Mouse (Mus musculus) gonadal fat pad, adult 2 months (tissue): ENCODE measurements around the gene Tmem170. TPM values are rescaled to one million over a fixed set of nuclear protein-coding genes. Genes with fewer than 3 reads are reported as not detected.
"Not testable (repeated sequence)": the region's sequence is repeated elsewhere in the genome, so short reads cannot be mapped to it uniquely, and the experiment has no call there.

Experiments used
- DNase-seq: peaks from one replicate; pipeline ENCODE4 v3.0.0-alpha.2; 2012; ENCODE audit warnings: low read depth
- polyA plus RNA-seq: library from polyadenylated mRNA; depleted of rRNA; stranded (reverse); fragments of >200 nt; gene quantifications from 2 replicates; pipeline ENCODE4 v1.2.3, GENCODE M21; 2012

Gene Tmem170
- polyA plus RNA-seq, 1 experiment = 5.2 TPM

DNA sequence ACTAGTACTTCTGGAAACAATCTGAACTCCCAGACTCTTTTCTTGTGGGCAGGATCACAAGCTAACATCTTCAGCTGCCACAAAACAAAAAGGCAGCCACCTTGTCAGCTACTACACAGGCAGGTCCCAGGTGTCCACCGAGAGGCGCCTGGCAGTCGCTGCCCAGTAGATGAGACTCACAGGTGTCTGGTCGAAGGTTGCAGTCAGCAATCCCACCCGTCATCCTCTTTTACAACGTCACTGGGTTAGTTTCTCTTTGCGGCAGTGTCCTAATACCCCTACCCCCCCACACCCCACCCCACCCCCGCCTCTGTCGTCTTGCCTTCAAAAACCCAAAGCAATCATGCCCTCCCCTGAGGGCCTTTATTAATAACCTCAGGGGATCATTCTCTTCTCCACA lies 792 bp downstream of the Tmem170 start:
- DNase-seq = no peak

DNA sequence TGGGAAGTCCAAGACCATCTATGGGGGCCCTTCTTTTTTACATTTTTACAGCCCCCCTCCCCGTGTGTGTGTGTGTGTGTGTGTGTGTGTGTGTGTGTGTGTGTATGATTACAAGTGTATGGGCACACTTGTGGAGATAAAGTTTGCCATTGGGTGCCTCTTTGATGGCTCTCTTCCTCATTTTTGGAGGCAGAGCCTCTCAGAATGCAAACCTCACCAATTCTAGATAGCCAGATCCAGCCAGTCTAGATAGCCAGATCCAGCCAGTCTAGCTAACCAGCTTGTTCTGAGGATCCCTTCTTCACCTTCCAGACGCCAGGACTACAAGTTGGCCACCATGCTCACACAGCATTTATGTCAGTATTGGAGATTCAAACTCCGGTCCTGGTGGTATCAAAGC lies 5.3 kb downstream of the Tmem170 start:
- DNase-seq = no peak

DNA sequence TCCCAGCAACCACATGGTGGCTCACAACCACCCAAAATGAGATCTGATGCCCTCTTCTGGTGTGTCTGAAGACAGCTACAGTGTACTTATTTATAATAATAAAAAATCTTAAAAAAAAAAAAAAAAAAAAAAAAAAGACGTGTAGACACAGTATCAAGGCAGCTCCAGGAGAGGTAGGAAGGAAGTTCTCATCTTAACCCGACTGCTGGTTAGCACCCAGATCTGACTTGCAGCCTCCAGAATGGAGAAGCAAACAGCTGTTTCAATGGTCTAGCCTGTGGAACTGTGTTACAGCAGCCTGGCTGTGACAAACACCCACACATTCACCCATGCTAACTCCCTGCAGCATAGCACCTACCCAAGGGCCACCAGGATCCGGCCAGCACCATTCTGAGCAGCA lies 6.2 kb downstream of the Tmem170 start:
- no peak for DNase-seq

DNA sequence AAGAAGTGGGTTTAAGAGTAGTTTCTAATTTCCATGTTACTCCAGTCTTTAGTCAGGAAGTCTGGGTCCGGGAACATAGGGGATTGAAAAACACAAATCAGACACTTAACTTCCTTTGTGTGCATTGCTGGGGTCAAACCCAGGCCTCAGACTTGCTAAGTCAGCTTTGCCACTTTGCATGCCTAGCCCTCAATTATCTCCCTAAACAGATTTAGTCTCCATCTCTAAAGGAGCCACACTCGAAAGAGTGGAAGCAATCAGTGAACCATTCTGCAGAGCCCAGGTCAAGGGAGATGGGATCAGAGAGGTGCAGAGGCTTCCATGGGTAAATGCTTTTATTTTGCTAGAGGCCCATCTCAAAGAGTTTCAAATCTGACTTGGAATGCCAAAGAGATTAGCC lies 7.9 kb downstream of the Tmem170 start:
- no peak for DNase-seq

DNA sequence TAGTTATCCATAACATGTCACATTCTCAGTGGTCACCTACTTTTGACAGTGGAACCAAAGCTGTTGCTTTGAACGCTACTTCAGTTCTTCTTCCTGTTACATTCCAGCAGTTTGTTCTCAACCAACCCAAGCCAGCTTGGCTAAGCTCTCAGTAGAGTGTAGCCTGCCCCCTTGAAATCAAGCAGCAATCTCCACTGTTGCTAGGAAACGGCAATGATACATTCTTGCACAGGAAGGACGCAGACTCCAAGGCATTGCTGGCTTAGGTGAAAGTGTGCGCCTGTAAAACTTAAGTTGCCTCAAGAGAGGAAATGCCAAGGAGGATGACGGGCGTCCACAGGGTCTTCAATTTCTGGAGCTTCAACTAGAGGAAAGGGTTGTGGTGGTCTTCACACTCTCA lies 10.7 kb downstream of the Tmem170 start:
- DNase-seq = no peak

DNA sequence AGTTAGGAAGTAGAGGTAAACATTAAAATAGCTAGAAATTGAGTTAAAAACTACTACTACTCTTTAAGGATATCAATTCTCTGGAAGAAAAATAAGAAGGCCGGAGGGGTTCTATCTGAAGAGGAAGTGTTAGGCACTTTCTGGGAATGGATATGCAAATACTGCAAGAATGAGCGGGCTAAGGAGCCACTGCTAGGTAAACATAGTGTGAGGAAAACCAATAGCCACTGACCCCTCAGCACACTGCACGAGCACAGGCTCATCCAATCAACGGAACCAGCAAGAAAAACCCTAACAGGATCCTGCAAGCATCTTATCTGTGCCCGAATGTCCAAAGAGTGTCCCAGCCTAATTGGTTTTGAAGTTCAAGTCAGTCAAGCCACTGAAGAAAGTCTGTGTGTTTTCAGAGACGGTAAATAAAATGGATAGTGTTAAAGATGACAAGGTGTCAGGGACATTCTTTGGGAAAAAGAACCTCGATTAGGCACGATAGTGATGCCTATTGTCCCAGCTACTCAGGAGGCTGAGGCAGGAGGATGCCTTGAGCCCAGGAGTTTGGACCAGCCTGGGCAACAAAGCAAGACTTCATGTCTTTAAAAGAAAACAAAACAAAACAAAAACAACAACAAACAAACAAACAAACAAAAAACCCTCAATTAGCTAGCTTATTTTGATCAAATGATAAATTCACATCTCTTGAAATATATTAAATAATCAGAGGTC lies 11.3 kb downstream of the Tmem170 start:
- DNase-seq = no peak

DNA sequence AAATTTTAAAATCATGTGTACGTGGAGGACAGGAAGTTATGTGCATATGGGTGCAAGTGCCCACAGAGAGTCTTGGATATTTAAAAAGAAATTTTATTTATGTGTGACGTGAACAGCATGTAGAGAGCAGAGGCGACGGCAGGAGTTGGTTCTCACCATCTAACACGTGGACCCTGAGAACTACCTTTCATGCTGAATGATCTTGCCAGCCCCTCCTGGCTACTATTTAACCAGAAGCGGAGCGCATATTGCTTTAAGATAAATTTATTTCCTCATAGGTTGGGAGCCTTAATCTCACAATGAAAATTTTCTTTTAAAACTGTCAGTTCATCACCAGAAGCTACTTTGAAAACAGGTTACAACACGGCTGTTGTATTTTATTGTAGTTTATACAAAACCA lies 11.9 kb downstream of the Tmem170 start:
- no peak for DNase-seq

DNA sequence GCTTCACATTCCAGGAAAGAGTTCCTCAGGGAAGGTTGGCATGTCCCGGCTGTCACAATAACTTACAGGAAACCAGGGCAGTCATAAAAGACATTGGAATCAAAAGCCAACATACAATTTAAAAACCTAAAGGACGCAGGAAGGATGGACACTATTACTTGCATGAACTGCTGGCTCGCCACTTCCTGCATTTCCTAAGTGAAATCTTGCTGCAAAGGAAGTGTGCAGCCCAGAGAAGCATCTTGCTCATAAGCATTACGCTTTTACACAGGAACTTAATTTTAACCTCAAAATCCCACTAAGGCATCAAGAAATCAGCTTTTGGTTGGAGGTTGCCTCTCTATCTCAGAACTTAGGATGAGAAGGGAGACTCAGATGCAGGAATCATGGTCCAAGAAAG lies 13.3 kb downstream of the Tmem170 start:
- no peak for DNase-seq

DNA sequence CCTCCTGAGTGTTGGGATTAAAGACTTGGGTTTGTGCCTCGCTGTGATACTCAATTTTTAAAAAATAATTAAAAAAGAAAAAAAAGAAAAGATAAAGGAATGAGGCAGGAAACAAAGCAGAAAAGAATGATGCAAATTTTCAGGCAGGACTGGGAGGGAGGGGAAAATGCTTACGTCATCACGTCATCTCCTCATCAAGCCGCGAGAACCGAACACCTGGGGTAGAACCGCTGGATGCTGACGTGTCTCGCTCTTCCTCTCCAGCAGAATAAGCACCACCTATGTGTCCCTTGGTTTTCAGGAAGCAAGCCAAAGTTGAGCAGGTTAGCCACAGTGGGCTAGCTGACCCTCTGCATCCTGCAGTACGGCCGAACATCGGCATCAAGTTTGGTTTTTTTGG lies 20.6 kb downstream of the Tmem170 start:
- no peak for DNase-seq

DNA sequence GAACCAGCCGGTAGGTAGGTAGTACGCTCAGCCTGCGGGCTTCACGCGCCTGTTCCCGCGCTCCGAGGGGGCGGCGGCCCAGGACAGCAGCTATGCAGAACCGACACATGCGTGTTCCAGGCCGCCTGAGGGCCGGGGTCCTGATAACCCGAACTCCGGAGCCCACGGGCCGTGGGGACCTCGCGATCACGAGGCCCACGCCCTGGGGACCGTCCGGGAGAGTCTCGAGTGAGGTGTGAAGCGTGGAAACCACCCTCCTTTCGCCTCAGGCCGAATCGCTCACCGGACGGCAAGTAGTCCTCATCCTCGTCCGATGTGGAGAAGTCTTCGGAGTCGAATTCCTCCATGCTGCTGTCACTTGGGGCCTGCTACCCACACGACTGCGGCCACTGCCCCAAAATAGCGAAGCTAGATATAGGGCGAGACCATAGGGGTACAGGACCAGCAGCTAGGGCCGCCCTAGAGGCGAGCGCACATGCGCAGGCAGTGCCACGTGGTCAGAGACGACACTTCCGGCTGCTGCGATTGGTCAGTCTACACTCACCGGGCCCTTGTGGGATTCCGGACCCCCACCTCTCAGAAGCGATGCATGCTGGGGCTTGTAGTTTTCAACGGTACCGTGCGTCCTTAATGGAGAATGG lies 22.6 kb downstream of the Tmem170 start, which contains the start of gene Cfdp1:
Gene Cfdp1 (minus strand): TSS at position 431 of the 641 bp plus-strand sequence.
- DNase-seq = peak; percentile 62

DNA sequence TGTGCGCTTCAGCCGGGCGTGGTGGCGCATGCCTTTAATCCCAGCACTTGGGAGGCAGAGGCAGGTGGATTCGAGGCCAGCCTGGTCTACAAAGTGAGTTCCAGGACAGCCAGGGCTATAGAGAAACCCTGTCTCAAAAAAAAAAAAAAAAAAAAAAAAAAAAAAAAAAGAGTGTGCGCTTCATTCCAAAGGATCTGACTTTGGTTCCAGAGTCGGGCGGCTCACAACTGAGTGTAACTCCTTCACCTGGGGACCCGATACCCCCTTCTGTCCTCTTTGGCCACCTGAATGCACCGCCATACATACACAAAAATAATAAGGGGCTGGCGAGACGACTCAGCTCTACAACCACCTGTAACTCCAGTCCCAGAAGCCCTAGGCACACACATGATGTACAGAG lies 23.3 kb downstream of the Tmem170 start:
- DNase-seq = not testable (repeated sequence)

DNA sequence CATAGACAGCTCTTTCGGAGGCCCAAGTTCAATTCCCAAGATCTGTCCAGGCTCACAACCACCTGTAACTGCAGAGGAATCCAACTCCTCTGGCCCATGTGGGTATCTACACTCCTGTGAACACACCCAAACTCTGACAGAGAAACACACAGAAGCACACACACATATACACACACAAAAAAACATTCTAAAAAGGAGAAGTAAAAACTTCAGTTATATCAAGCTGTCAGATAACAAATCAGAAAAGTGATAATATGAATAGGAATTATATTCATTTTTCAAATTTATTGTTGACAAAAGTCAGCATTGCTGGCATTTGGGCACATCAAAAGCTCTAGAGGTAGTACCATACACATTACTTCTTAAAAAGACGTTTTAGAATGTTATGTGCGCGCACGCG lies 29.8 kb downstream of the Tmem170 start:
- DNase-seq = no peak

DNA sequence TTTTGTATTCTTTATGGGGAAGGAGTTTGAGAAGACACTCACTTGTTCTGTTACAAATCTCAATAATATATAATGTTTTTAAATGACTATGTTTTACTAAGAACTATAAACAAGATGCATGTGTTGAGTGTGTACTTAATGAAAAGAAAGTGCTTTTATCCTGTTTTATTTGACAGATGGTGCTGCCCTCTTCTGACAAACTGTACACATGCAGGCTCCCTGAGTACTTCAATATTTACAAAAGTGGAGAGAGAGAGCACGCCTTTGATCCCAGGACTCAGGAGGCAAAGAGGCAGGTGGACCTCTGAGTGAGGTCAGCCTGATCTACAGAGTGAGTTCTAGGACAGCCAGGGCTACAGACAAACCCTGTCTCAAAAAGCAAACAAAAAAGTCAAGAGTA lies 41.0 kb downstream of the Tmem170 start:
- no peak for DNase-seq

DNA sequence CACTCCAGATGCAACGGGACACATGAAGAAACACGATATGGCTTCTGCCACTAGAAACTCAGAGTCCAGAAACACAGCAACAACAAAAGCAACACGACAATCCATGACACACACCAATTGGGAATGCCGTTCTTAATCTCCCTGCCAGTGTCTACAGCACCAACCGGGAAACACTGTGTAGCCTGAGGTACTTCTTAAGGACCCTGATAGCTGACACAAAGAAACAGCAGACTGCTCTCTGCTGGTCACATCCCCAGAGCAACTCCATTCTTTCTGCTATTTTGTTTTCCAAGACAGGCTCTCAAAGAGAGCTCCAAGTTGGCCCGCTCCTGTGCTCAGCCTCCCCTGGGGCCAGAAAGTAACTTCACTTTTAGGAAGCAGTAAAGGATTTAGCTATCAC lies 42.5 kb downstream of the Tmem170 start:
- no peak for DNase-seq

DNA sequence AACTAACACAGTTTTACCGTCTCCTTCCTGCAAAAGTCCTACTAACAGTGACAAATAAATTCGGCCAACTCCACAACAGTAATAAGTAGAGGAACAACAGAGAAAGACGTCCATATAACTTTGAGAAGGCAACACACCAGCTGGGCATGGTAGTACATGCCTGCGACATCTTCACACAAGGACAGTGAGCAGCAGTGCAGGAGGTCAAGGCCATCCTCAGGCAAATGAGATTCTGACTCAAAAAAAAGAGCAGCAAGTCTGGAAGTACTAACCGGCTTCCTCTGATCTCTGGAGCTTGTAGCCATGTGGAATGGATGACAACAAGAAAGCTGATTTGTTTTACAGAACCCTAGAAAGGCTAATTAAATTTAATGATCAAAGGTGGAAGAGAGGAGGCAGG lies 43.6 kb downstream of the Tmem170 start:
- DNase-seq = no peak

DNA sequence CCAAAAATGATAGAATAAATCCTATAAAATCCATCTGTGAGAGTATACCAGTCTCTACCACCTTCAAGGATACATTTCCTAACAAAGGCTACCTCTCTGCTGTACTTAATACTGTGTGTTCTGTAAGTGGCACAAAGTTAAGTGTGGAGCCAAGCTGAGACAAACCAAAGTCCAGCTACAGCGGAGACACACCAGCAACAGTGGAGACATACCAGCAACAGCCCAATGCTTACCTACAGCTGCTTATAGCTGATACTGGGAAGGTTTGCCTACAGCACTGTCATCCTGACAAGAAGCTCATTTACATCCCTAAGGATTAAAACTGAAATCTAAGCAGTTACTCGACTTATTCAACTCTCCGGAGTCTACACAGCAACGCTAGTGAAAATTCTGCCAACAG lies 44.6 kb downstream of the Tmem170 start:
- no peak for DNase-seq

DNA sequence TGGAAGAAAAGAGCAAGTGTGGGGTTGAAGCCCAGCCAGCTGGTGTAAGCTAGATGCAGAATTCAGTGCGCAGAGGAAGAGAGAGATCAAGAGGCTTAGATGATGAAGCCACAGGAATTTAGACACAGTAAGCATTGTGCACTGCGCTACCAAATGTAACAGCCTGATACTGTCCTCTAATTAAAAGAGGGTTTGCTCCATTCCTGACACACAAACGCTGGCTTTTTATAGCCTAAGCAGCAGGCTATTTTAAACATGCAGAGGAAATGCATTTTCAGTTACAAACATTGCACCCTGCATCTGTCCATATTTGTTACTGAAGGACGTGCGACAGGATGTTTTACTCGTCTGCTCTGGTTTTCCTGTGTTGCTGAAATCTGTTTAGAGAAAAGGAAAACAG lies 48.0 kb downstream of the Tmem170 start:
- DNase-seq = no peak

DNA sequence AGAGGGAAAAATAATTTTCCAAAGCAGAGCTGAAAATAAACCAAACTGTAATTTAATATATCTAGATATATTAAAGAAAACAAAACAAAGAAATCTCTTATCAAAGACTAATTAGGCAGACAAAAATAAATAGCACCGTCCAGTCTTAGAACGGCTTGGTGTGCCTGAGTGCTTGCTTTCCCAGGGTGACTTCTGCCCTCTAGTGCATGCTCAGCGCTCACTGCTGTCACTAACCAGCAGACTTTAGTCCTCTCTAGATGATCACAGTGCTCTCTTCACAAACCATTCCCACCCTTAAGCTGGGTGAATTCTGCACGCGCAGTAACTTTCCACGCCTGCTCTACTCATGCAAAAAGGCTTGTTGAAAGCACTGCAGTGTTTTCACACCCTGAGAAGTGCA lies 51.3 kb downstream of the Tmem170 start:
- DNase-seq = no peak

DNA sequence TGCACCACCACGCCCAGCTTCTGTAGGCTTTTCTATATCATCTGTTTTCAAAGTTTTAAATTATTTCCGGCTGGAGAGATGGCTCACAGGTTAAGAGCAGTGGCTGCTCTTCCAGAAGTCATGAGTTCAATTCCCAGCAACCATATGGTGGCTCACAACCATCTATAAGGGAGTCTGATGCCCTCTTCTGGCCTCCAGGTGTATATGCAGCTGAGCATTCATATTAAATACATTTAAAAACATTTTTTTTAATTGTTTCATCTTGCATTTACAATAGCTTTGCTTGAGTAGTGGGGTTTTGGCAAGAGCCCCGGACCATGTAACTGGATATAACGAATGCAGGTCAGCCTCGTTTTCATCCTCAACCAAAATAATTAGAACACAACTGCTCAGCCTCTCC lies 52.2 kb downstream of the Tmem170 start:
- DNase-seq = no peak

DNA sequence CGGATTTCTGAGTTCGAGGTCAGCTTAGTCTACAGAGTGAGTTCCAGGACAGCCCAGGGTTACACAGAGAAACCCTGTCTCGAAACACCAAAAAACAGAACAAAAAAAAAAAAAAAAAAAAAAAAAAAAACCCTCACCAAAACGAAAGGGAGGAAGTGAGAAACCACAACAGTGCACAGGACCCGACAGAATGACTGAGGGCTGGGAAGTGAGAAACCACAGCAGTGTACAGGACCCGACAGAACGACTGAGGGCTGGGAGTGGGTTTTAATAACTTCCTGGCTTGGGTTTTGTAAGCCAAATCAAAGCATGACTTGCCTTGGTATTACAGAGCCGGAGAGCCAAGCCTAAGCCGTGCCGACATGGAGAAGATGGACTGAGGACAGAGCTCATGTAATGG lies 55.4 kb downstream of the Tmem170 start:
- no peak for DNase-seq

DNA sequence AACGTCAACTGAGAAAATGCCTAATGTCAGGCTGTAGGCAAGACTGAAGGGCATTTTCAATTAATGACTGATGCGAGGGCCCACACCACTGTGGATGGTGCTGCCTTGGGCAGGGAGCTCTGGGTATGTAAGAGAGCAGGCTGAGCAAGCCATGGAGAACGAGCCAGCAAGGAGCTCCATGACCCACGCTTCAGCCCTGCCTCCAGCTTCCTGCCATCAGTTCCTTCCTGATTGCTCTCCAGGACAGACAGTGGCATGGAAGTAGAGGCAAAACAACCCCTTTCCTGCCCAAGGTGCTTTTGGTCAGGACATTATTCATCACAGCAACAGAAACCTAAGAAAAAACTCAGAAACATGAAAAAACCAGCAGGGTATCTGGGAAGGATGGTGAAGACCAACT lies 55.9 kb downstream of the Tmem170 start:
- DNase-seq = no peak

DNA sequence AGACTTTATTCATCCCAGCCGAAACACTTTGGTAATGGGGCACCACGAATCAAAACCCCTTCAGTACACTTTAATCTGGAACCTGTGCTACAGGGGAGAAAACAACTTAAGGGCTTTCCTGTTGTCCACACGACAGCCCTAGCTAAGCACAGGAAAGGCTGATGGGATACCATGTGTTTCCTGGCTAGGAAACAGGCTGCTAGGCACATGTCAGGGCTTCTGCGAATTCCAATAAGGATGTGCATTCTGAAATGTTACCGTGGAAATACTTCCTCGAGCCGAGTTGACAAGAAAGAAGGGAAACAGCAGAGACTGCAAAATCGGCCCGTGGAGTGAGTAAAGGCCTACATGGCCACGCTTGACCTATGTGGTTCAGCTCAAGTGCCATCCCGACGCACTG lies 56.5 kb downstream of the Tmem170 start:
- DNase-seq = no peak

DNA sequence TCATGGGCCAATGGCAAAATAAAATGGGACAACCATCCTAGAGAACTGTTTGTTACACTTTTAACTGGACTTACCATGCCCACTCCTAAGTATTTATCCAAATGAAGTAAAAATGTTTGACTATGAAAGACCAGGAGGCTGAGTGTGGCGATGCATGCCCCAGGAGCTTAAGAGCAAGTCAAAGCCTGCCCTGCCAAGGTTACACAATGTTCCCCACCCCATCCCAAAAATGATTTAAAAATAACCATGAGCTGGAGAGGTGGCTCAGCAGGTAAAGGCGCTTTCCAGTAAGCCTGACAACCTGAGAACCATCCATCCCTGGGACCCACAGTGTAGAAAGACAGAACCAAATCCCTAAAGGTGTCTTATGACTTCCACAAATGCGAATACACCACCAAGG lies 58.0 kb downstream of the Tmem170 start:
- DNase-seq = no peak

DNA sequence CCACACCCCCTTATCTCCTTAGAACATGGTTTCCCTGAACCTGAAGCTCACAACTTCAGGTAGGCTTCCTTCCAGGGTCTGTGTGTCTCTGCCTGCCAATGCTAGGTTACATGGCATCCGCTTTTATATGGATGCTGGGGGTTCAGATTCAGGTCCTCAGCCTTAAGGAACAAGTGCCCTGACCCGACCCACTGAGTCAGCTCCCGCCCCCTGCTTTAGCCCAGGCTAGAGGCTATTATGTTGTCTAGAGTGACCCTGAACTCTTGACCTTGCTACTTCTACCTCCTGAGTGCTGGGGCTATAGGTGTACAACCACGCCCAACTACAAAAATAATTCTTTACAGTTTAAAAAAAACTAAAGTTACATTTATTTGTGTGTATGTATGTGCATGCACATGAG lies 61.5 kb downstream of the Tmem170 start:
- DNase-seq = no peak
